Mouse (Mus musculus): ENCODE results near the gene Prdx4.
A peak's percentile ranks its signal among the peaks of the same experiment; 100 is the strongest.
"Not testable (repeated sequence)": the region's sequence is repeated elsewhere in the genome, so short reads cannot be mapped to it uniquely, and the experiment has no call there.

Gene Prdx4

DNA sequence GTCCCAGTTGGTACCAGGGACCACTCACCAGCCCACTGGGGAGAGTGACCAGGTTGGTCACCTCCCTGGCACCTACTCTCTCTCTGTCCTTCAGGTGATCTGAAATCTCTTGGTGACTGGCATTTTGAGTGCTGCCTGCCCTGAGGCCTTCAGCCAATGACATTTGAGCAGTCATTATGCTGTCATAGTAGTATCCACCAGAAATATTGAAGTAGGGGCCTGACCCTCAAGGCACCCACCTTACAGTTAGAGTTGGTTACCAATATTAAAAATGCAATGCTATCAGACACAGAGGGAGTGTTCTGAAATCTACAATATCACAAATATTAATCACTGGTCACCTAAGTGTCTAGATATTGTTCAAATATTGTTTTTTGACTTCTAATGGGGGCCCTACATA lies at the start of gene Prdx4:
Gene Prdx4 (minus strand): TSS at position 101 of the 400 bp plus-strand sequence.
- DNase-seq (ENCODE audit: low spot score) = no peak

DNA sequence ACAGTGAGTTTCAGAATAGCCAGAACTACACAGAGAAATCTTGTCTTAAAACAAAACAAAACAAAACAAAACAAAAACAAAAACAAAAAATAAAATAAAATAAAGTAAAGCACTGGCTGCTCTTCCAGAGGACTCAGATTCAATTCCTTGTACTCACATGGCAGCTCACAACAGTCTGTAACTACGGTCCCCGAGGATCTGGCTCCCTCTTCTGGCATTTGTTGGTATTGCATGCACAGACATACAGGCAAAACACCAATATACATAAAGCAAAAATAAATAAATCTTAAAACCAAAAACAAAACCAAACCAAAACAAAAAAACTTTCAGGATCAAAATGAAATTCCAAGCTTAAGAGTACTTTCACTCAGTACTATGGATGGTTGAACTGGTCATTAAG lies 36.0 kb upstream of the Prdx4 start:
- peak; percentile 34 for DNase-seq (ENCODE audit: low spot score)

DNA sequence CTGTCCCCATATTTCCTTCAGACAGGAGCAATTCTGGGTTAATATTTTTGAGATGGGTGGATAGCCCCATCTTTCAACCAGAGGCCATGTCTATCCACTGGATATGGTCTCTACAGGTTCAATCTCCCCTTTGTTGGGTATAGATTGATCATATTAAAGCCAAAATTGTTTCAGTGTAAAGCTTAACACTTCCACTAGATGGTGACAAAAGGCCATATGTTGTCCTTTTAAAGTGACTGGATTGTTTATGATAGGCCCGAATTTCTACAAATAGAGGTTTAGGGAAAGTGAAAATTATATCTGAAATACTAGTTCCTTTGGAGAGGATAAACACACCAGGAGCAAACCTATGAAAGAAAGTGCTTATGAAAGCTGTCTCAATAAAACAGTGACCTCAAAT lies 34.9 kb upstream of the Prdx4 start:
- DNase-seq (ENCODE audit: low spot score) = no peak

DNA sequence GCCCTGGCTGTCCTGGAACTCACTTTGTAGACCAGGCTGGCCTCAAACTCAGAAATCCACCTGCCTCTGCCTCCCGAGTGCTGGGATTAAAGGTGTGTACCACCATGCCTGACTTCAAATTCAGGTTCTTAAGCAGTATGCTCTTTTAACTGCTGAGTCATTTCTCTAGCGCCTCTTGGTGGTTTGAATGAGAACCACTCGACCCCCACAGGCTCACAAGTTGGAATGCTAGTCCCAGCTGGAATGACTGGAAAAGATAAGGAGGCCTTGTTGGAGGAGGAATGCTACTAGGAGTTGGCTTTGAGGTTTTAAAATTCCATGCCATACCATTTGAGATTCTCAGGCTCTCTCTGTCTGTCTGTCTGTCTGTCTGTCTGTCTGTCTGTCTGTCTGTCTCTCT lies 29.6 kb upstream of the Prdx4 start:
- DNase-seq (ENCODE audit: low spot score) = not testable (repeated sequence)

DNA sequence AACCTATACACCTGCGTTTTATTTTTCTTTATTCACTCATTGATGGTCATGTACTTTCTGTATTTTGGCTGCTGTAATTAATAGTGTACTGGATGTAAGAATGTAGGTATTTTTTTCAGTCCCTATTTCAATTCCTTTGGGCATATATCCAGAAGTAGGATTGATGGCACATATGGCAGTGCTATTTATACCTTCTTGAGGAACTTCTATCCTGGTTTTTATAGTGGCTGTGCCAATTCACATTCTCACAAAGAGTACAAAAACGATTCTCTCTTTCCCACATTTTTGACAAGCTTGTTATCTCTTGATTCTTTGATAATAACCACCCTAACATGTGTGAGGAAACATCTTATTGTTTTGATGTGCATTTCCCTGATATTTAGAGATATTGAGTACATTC lies 24.5 kb upstream of the Prdx4 start:
- DNase-seq (ENCODE audit: low spot score) = no peak

DNA sequence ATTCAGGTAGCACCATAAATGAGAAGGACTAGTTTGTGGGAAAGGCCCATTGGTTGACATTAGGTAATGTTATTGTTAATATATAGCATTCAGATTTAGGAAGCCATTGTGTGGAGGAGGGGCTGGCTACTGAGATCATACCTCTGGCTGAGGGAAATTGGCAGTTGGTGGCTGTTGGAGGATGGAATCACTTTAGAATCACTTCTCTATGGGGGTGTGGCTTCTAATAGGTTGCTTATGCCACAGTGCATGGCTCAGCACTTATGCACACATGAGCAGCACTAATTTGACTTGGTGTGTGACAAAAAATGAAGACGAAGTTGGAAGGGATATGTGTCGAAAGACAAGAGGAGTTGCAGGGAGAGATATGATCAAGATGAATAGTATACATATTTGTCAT lies 5.7 kb upstream of the Prdx4 start:
- no peak for DNase-seq (ENCODE audit: low spot score)

DNA sequence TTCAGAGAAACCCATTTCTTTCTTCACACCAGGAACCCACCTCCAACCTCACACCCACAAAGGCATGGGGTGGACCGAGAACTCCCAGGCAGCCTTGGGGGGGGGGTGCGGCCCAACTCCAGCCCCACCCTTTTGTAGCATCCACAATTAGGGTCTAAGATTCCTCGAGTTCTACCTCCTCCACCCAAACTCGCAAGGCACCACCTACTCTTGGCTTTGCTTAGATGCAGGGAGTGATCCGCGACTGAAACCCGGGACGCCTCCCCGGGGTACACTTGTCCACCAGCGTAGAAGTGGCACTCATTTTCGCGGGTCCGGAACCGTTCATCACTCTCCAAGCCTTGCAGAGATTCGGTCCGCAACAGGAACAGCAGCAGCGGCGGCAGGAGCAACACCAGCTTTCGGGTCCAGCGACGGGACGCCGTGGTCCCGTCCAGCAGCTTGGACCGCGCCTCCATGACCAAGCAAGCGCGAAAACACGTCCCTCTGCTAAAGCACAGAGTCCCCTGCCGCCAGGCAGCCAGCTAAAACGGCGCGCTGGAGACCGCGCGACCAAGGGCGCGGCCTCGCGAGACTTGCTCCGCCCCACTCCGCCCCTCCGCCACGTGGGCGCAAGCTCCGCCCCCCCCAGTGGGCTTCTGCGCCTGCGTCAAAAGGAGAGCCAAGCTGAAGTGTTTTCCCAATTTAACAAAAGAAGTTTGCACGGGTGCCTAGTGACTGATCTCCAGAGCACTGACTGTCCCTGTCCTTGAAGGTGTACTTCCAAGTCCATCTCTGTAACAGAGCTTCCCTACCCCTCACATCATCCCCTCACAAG lies 2.4 kb downstream of the Prdx4 start:
- peak; percentile 64 for DNase-seq (ENCODE audit: low spot score)

DNA sequence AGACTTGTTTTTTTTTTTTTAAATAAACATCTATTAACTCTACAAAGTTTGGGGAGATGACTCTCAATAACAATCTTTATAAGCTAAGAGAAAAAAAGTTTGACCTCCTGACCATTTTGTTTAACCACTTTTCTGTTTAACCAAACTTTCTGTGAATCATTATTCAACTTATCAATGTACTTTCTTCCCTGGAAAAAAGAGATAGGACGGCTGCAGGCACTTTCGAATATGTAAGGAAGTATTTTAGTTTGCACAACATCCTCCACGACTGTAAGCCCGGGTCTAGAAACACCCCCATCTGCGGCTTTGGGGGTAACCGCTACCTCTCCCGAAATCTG lies 3.0 kb downstream of the Prdx4 start:
- no peak for DNase-seq (ENCODE audit: low spot score)

DNA sequence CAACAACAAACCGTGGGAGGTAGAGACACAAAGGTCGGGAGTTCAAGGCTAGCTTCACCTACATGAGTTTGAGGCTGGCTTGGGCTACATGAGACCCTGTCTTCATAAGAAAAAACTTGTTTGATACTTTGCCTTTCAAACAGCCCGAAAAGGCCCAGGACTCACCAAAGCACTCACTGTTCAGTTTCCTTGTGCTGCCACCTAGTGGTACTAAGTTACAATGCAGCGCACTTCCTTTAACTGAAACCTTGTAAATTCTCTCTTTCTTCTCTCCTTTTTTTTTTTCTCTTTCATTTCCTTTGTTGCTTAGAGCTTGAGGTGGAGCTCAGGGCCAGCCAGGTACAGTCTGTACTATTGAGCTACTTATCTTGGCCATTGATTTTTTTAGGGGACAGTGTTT lies 22.5 kb downstream of the Prdx4 start:
- DNase-seq (ENCODE audit: low spot score) = peak; percentile 40

DNA sequence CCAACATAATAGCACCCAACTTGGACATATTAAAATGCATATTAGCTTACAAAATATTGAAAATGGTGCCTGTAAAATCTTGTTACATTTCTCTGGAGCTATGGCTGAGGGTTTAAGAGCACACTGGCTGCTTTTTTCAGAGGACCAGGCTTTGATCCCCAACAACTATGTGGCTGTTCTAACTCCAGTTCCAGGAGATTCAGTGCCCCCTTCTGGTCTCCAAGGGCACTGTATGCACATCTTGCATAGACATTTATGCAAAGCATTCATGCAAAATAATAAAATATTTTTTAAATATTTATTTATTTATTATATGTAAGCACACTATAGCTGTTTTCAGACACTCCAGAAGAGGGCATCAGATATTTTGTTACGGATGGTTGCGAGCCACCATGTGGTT lies 34.2 kb downstream of the Prdx4 start:
- no peak for DNase-seq (ENCODE audit: low spot score)

DNA sequence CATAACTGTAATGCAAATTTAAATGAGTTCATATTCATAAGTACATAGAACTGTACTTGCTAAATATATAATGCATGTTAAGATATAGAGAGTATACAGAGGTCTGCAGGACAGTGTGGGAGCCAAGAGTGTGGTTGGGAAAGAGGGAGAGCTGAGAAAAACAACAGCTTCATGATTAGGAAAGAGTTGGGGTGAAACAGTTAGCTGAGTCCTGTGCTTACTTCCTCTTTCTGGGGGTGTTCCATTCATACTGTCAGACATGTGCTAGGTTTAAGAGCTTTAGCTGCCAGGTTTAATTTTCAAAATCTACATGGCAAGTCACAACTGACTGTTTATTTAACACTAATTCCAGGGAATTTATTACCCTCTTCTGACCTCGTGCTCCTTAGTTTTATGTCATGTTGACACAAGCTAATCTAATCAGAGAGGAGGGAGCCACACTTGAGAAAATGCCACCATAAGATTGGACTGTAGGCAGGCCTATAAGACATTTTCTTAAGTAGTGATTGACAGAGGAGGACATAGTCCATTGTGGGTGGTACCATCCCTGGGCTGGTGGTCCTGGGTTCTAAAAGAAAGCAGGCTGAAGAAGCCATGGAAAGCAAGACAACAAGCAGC lies 60.0 kb downstream of the Prdx4 start:
- DNase-seq (ENCODE audit: low spot score) = no peak

DNA sequence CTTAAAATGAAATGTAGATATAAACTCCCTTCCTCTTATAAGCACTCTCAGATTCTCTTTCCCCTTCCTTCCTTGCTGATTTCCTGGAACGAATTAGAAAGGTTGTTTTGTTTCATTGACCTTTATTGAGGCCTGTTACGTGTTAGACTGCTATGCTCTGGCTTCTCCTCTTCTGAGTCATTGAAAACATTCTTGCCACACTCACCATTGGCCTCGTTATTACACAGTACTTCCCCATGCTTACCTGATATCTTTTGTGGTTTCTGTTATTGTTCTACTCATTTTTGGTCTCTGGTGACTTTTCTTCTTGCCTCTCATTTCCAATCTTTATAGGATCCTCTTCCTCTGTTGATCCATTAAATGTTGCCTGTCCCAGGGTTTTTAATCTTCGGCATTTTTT lies 62.1 kb downstream of the Prdx4 start:
- no peak for DNase-seq (ENCODE audit: low spot score)

All from c-Kit-positive CD71-positive TER-119-positive erythroid progenitor cells, embryonic 14.5 days (primary cell).